Mouse (Mus musculus): ENCODE measurements around the gene Lrp3.
A peak's percentile ranks its signal among the peaks of the same experiment; 100 is the strongest.

Gene Lrp3

DNA sequence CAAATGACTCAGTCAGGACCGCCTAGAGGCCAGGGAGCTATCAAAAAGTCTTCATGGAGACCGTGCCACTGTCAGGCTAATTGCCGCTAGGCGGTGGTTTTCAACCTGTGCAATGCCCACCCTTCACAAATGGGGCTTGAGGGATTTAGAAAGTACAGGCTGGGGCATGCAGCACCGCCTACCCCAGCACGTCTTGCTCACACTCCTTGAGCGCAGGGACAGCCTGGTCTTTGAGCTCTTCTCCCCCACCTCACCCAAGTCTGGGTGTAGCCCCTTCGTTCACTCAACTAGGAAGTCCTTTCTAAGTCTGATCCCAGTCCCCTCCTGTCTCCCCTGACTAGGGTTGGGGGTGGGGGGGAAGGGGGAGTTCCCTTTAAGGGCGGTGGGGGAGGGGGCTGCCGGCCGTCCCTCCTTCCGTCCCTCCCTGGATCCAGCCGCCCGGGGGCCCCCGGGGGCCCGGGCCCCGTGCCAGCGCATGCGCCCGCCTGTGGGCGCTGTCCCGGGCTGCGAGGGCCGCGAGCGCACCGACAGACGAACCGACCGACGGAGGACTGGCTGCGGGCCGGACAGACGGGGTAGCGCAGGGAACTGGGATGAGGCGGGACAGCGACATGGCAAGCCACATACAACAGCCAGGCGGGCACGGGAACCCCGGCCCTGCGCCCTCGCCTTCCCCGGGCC, 29.3 kb downstream of the Lrp3 start, which contains the start of gene Slc7a10:
Gene Slc7a10, plus strand, starts transcription at position 497 of the 681 bp plus-strand sequence.
- no peak for DNase-seq

DNA sequence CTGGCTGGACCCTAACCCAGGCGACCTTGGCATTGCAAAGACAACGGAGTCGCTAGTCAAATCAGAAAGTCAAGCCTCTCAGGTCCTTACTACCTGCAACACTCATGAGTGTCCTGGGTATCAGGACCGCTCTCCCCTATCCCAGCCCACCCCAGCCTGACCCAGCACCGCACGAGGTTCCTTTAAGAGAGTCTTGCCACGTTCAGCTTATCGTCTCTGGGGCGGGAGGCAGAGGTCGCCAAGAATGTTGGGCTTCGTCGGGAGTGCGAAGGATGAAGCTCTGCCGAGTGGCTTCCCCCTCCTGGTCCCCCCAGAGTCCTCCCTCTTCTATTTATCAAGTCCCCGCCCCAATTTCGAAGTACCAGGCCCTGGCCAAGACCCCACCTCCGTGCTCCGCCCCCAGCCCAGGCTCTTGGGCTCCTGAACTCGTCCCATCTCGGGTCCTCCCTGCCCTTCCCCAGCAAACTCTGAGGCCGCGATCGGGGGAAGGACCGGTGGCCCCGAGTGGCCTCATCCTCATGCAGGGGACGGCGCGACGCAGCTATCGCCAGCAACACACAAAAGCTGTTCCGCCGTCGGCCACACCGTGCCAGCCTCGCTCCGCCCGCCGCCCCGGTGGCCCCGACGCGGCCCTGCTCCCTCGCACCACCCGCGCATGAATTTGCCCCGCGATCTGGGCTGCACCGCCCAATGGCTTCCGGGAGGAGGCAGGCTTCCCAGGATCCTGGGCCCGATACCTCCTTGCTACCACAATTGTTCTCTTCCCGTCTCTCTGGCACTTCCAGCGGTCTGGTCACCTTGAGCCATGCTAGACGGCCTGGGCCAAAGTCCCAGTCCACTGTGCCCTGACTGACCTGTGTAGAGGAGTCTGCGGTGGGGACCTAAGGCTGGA, 30.2 kb downstream of the Lrp3 start:
- DNase-seq, result no peak

DNA sequence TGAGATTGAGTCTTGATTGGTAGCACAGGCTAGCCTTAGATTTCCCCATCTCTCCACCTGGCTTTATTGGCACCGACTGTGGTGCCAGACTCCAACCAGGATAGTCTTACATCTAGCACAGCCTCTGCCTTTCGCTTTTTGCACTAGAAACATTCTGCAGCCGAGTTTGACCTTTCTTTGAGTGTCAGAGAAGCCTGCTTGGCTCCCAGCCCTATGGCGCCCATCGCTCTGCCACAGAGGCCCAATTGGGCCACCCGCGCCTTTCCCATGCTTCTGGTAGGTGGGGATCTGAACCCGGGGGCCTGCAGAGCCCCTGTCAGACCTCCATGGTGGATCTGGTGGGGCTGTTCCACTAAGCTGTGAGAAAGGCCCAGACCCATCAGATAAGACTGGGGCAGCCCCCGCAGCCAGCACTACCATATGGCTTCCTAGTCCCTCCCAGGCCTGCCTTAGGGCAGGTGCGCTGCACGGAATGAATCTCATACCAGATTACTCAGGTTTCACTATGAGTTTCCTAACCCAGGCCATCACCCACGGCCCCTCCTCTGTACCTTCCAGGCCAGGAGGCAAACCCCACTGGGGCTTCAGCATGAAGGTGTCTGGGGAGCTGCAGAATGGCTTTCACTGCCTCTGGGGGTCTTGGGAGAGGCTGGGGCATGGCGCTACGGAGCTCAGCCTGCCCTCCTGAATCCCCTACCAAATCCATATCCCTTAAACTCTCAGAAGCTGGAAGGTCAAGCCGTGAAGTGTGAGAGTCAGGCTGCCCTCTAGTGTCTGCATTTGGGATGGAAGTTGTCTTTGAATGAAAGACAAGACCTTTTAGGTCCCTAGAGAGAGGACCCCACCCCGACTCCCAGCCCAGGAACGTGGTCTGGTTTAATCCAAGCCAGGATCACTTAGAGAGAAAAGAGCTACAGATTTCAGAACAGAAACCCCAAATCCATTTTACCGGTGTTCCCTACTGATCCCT, 38.6 kb downstream of the Lrp3 start:
- no peak for DNase-seq

DNA sequence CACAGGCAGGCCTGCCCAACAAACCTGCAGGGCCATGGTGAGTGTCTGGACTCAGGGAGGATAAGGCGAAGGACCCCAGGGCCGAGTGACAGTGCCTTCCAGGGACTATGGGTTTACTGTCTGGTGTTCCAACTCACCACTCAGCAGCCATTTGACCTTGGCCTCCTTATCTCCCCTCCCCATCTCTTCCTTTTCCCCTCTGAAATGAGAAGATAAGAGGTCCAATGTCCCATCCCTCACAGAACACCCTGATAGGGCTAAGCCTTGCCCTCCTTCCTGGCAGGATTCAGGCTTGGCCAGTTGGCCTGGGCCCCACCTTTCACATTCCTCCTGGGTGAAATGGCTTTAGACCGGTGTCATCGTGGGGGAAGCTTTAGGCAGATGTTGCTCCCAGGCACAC, 39.8 kb downstream of the Lrp3 start:
- DNase-seq, result no peak

DNA sequence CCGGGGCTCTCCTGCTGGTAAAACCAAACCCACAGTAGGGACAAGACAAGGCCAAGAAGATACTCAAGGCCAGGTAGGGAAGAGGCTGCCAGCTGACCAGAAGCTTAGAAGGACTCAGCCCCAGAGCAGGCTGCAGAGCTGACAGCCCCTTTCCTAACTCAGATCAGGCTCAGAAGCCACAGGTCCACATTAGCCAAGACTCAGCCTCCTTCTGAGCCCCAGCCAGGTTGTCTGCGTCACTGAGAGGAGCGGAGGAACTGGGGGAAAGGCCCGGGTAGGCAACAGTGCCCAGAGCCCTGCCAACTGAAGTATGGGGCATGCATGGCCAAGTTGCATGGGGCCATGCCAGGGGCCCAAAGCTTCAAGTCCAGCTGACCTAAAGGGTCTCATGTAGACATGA, 42.8 kb downstream of the Lrp3 start:
- no peak for DNase-seq

DNA sequence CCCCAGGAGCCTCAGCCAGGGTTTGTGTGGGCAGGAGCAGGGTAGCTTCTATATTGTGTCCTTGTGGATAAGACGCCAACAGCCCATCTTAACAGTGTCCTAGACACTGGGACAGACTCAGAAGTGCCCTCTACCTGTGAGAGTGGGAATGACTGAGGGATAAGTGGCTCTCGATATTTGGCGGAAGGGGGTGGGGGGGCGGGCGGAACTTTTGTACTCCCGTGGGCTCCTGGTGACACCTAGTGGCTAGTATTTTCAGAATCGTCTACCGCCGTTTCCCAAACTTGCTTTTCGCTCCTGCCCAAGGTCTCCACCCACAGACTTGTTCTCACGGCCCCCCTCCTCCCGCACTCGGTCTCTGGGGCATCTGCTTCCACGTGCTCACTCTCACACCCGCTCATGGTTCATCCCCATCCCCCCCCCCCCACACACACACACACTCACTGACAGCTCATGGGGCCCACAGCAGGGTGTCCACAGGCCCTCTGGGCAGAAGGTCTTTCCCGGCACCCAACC, 43.4 kb downstream of the Lrp3 start:
- DNase-seq, result peak; percentile 66

DNA sequence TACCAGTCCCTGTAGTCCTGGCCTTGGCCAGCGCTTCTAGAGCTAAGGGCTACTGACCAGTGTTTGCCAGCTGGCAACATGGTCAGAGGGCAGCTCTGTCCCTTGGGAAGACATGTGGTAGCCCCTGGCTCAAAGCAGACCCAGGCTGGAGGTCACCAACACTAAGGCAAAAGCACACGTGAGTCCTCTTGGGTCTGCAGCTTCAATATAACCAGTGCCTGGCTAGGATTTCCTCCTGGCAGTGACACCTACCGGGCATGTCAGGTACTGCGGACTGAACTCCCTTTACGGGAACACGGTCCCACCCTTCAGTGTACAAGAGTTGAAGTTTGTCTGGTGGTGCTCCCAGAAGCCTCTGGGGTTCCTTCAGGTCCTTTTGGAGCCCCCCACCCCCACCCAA, 46.0 kb downstream of the Lrp3 start:
- DNase-seq, result peak; percentile 85

DNA sequence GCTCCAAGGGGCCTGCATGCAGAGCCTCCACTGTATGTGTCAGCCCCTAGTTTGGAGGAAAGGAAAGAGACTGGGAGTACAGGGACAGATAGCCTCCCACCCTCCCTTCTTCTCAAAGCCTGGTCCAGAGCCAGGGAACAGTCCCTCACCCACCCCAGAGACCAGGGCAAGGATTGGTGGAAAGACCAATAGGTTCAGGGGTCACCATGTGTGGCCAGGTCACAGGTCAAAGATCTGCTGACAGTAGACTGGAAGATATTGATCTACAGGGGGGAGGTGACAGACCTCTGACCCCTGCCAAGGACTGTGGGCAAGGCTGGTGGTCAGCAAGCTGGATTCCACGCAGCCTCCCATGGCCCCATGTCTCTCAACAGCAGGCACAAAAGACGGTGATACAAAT, 47.4 kb downstream of the Lrp3 start:
- no peak for DNase-seq

DNA sequence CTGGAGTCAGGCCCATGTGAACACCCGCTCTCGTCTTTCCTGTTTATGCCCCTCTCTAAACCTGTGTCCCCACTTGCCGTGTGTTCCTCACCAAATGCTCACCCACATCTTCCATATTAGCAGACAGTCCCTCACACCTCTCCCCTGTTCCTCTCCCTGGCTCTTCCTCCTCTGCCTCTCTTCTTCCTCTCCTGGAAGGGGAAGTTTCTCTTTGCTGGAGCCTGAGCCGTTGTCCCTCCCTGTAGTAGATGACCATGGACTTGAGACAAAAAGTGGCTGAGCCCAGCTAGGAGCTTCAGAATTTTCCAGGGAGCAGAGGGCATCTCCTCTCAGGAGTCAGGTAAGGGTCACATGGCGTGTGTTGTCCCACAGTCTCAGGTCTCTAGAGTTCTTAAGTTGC, 48.3 kb downstream of the Lrp3 start:
- no peak for DNase-seq

DNA sequence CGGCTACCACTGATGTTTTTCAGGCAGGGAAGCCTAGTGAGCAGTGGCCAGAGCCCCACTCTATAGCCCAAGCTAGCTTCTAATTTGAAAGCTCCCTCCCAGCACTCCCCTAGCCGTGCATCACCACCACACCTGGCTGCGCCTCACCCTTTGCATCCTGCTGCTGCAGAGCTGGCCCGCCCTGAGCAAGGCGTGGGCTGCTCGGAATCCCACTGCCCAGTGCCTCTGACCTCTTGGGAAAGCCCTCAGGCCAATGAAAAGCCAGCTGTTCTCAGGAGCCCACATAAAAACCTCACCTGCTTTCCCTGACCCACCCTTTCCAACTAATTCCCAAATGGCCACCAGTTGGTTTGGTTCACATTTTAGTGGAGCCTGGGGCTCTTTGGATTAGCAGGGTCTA, 51.2 kb downstream of the Lrp3 start:
- no peak for DNase-seq

DNA sequence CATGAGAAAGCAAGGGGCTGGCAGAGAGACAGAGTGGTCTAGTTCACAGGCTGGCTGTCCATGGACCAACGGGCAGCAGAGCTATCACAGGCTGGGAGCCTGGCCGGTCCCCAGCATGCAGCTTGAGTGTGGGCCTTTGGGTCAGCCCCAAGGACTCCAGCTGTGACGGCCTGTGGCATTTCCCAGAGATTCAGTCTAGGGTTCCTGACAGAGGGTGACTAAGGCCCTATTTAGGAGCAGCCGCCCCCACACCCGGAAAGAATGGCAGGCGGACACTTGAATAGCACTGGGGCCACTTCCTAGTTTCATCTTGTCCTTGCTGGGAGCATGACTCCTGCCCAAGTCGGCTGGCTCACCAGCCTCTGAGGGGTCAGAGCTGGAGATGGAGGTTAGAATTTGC, 51.7 kb downstream of the Lrp3 start:
- DNase-seq, result no peak

DNA sequence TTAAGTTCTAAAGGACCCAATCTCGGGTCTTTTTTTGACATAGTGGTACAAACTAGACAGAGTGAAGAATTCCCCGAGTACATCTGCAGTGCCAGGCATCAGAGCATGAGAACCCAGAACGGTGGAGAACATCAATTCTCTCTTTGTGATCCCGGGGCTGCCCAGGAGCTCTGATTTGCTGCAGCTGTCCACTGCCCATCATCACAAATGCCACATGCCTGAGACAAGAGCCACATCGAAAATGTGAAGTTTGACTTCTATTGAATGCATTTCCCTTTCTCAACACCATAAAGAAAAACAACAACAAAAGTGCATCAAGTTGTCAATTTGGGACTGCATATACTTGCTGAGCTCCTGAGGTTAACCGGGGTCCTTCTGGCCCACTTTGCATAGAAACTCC, 52.9 kb downstream of the Lrp3 start:
- DNase-seq, result no peak

DNA sequence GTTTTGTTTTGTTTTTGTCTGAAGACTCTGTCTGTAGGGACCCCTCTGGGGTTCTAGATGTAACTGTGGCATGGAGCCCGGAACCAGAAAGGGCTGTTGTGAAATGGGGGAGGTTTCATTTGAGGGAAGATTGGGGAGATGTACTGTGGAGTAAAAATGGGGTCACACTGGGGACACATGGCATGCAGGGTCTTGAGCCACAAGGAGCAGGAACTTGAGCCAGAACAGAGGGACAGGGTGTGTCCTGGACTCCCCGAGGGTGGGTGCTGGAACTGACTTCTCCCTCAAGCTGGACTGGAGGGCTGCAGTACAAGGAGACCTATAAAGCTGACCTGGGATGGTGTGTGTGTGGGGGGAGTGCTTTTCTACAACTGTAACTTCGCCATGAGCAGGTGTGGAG, 57.8 kb downstream of the Lrp3 start:
- no peak for DNase-seq

DNA sequence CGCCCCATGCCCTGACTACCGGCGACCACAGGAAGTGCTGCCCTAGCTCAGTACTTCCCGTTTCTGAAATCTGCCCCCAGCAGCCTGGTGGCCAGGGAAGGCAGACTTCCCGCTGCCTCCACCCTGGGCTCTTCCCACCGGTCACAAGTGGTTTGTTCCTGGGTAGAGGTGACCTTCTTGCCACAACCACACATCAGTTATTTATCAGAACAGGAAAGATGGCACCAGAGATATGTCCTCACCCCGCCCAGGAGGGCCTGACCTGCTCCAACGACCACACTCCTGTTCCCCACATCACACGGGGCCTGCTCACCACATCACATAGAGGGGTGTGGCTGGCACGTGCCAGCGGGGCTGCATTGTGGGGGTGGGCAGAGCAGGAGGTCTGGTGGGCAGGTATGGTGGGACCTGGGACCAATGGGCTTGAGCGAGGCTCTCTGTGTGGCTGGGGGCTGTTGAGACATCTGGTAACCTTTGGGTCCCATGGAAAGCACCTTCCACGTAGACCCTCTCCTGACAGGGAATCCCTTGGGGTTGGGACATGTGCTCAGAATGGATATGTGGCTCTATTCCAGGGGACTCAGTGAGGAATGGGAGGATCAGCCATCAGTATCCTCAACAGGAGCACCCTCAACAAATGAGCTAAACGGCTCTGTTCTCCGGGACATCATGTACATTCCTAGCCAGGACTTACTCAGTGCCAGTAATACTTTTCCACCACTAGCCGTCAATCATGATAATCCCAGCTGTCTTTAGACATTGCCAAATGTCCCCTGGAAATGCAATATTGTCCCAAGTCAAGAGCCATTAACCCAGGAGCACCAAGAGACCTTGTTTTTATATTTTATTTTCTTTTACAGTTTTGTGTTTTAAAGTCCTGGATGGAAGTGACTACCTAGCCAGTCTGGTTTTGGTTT, 58.5 kb downstream of the Lrp3 start:
- no peak for DNase-seq

DNA sequence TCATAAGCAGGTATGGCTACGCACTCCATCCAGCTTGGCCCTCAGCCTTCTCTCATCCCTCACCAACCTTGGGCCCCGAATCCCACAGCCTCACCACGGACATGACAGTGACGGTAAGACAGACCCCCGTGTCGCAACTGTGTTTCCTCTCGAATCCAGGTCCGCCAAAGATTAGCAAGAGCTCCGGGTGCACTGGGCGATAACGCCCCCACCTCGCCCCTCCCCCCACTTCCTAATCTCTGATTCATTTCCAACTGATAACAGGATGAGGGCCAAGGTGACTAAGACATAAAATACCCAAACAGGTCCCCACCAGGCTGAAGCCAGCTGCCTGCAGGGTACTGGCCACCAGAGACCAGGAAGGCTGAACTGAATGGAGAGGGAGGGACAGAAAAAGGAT, 60.8 kb downstream of the Lrp3 start:
- DNase-seq, result no peak

DNA sequence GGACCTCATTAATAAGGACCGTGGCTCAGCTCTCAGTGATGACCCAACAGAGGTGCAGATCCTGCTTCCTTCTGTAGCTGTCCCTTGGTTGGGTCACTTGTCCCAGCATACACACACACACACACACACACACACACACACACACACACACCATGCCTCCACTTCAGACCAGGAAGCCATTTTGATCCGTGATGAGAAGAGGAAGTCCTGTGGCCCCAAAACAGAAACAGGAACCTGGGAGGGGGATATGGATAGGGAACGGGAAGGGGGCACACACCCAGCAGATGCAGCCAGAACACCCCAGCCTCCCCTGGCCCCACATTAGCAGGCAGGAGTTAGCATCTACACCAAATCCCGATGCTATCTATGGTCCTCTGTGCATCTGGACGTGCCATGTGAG, 64.4 kb downstream of the Lrp3 start:
- no peak for DNase-seq
